Mouse (Mus musculus) spleen, adult 2 months (tissue): ENCODE results near the gene Dolpp1. TPM values are rescaled to one million over a fixed set of nuclear protein-coding genes. Genes with fewer than 3 reads are reported as not detected.

Experiments used
- DNase-seq, 2 experiments: peaks; one replicate each; pipeline versions ENCODE4 v3.0.0 to v3.0.0-alpha.2; 2012 to 2021; ENCODE audit warnings: low spot score in 2 of 2, low read depth in 1 of 2
- H3K27ac ChIP-seq: fragments of 200-500 bp; 2 replicates; pipeline ENCODE4 v1.5.1; 2012; ENCODE audit warnings: low read length, inconsistent platforms; ENCODE audit not compliant: insufficient read depth
- H3K27me3 ChIP-seq: fragments of 200-500 bp; 2 replicates; pipeline ENCODE4 v1.6.1; 2012; ENCODE audit warnings: mild to moderate bottlenecking, moderate library complexity, low read length, inconsistent platforms; ENCODE audit not compliant: control insufficient read depth, insufficient read depth
- H3K36me3 ChIP-seq: fragments of 200-500 bp; 2 replicates; pipeline ENCODE4 v1.6.1; 2012; ENCODE audit warnings: mild to moderate bottlenecking, low read length, inconsistent platforms; ENCODE audit not compliant: control insufficient read depth, insufficient read depth
- H3K4me1 ChIP-seq: fragments of 200-500 bp; 2 replicates; pipeline ENCODE4 v1.6.1; 2011; ENCODE audit warnings: inconsistent platforms; ENCODE audit not compliant: control insufficient read depth, insufficient read depth, insufficient read length
- H3K4me3 ChIP-seq: fragments of 200-500 bp; 2 replicates; pipeline ENCODE4 v1.5.1; 2011; ENCODE audit warnings: mild to moderate bottlenecking, inconsistent platforms; ENCODE audit not compliant: insufficient read depth, insufficient read length; ENCODE audit errors: extremely low read depth
- CTCF ChIP-seq: fragments of 200-500 bp; IDR thresholded peaks from 2 replicates; pipeline ENCODE4 v1.5.1; 2011; ENCODE audit warnings: mild to moderate bottlenecking, inconsistent platforms; ENCODE audit not compliant: insufficient read depth, insufficient read length, insufficient replicate concordance; ENCODE audit errors: extremely low read depth
- POLR2A ChIP-seq: fragments of 200-500 bp; IDR thresholded peaks from 2 replicates; pipeline ENCODE4 v1.6.1; 2011; ENCODE audit warnings: low read depth, low read length, inconsistent platforms
- WGBS: fragments of 180-500 bp; shearing (Covaris S2); methylation state at CpG from one replicate; pipeline ENCODE4 v1.1.7; 2018; 5-methylcytosine and 5-hydroxymethylcytosine counted together
- polyA plus RNA-seq: library from polyadenylated mRNA; depleted of rRNA; stranded (reverse); fragments of >200 nt; gene quantifications from 2 replicates; pipeline ENCODE4 v1.2.3, GENCODE M21; 2012; rRNA removed

Gene Dolpp1
- polyA plus RNA-seq, 1 experiment: 31.9 TPM

- H3K4me1 ChIP-seq: peaks cover 25% of the 10 kb centered on the region
- DNase-seq: no peak
- no peaks in the 10 kb centered on the region for H3K27me3 ChIP-seq
- WGBS: 97% methylated on average over 2 of the region's 2 CpGs
- peaks cover 11% of the 10 kb centered on the region for H3K36me3 ChIP-seq
- TF ChIP-seq POLR2A: no peak
- TF ChIP-seq CTCF: no peak
- peak overlapping the region; percentile 30; the same call in 1 of the 2 replicates for H3K27ac ChIP-seq
- no peak overlapping the region for H3K4me3 ChIP-seq
Observed at GRCm38 (mm10) chr2:30445312-30445711, 53.3 kb downstream of the Dolpp1 start.

- WGBS: 42% methylated on average over 10 of the region's 10 CpGs
- Histone ChIP-seq H3K27ac (peak overlapping the region; percentile 41), H3K4me3 (no peak overlapping the region), H3K4me1 (peaks cover 17% of the 10 kb centered on the region), H3K27me3 (no peaks in the 10 kb centered on the region), H3K36me3 (peaks cover 11% of the 10 kb centered on the region)
- TF ChIP-seq POLR2A: no peak
- no peak for TF ChIP-seq CTCF
- DNase-seq: no peak
Observed at GRCm38 (mm10) chr2:30446891-30447826, 55.1 kb downstream of the Dolpp1 start.

GRCm38 (mm10) chr2:30448371-30448770, 56.3 kb downstream of the Dolpp1 start:
- Histone ChIP-seq H3K36me3 (peaks cover 11% of the 10 kb centered on the region), H3K4me1 (peaks cover 10% of the 10 kb centered on the region; the same call in 1 of the 2 replicates), H3K27me3 (no peaks in the 10 kb centered on the region), H3K27ac (no peak overlapping the region), H3K4me3 (no peak overlapping the region)
- WGBS: 92% methylated on average over 7 of the region's 7 CpGs
- TF ChIP-seq CTCF (no peak), POLR2A (no peak)
- no peak for DNase-seq

Other genes starting within 250 kb of the Dolpp1 start
- gene Endog, start 220.8 kb upstream of the Dolpp1 start, polyA plus RNA-seq: 19.4 and 33.0 TPM in 2 replicates
- gene Spout1, start 213.8 kb upstream of the Dolpp1 start, polyA plus RNA-seq: 19.1 and 23.3 TPM in 2 replicates
- 9.7 and 11.5 TPM in 2 replicates for gene Kyat1, start 186.4 kb upstream of the Dolpp1 start, polyA plus RNA-seq
- gene Lrrc8a, start 154.5 kb upstream of the Dolpp1 start, polyA plus RNA-seq: 22.1 and 25.6 TPM in 2 replicates
- 6.0 and 9.6 TPM in 2 replicates for gene Gm28035, start 151.7 kb upstream of the Dolpp1 start, polyA plus RNA-seq
- gene Phyhd1, start 126.1 kb upstream of the Dolpp1 start, polyA plus RNA-seq: 18.1 and 24.1 TPM in 2 replicates
- gene Gm28038, start 111.2 kb upstream of the Dolpp1 start, polyA plus RNA-seq: not detected in 2 replicates
- gene Dolk, start 105.9 kb upstream of the Dolpp1 start, polyA plus RNA-seq: 11.0 and 11.6 TPM in 2 replicates
- gene Nup188, start 105.9 kb upstream of the Dolpp1 start, polyA plus RNA-seq: 32.4 and 45.2 TPM in 2 replicates
- 92.3 and 114 TPM in 2 replicates for gene Sh3glb2, start 32.9 kb upstream of the Dolpp1 start, polyA plus RNA-seq
- 11.1 and 11.7 TPM in 2 replicates for gene Miga2, start 28.0 kb upstream of the Dolpp1 start, polyA plus RNA-seq
- 53.9 and 55.2 TPM in 2 replicates for gene Crat, start 23.6 kb downstream of the Dolpp1 start, polyA plus RNA-seq
- 136 and 152 TPM in 2 replicates for gene Ptpa, start 23.8 kb downstream of the Dolpp1 start, polyA plus RNA-seq
- 4.7 and 9.1 TPM in 2 replicates for gene Ier5l, start 82.0 kb downstream of the Dolpp1 start, polyA plus RNA-seq
- gene Cstad, start 202.8 kb downstream of the Dolpp1 start, polyA plus RNA-seq: 0.85 and 1.5 TPM in 2 replicates